Mouse (Mus musculus) limb, embryonic 14.5 days (tissue): ENCODE measurements around the gene Gtpbp3. TPM values are rescaled to one million over a fixed set of nuclear protein-coding genes. Genes with fewer than 3 reads are reported as not detected.

Experiments
- ATAC-seq: fragments of 200-750 bp; cut with Nextera tagmentation; 2 replicates; pipeline ENCODE4 v1.8.0; 2017; ENCODE audit warnings: low read depth, moderate number of reproducible peaks, moderate TSS enrichment; ENCODE audit not compliant: low FRiP score
- DNase-seq: peaks from one replicate; pipeline ENCODE4 v3.0.0-alpha.2; 2015; ENCODE audit warnings: low spot score
- H3K27ac ChIP-seq: fragments of 300-500 bp; sonication (generic); replicated peaks from 2 replicates; pipeline ENCODE4 v1.5.1; 2014; ENCODE audit warnings: low read depth, mild to moderate bottlenecking, low read length, moderate library complexity, mixed read lengths
- H3K27me3 ChIP-seq: fragments of 300-500 bp; sonication (generic); 2 replicates; pipeline ENCODE4 v1.6.1; 2014; ENCODE audit warnings: low read length, mixed read lengths; ENCODE audit not compliant: control insufficient read depth, insufficient read depth
- H3K36me3 ChIP-seq: fragments of 300-500 bp; sonication (generic); 2 replicates; pipeline ENCODE4 v1.6.1; 2014; ENCODE audit warnings: mild to moderate bottlenecking, low read length, moderate library complexity, mixed read lengths; ENCODE audit not compliant: control insufficient read depth, insufficient read depth
- H3K4me1 ChIP-seq: fragments of 300-500 bp; sonication (generic); 2 replicates; pipeline ENCODE4 v1.6.1; 2014; ENCODE audit warnings: antibody characterized with exemption, low read length, mixed read lengths; ENCODE audit not compliant: control insufficient read depth, insufficient read depth
- H3K4me2 ChIP-seq: fragments of 300-500 bp; sonication (generic); replicated peaks from 2 replicates; pipeline ENCODE4 v1.6.1; 2014; ENCODE audit warnings: low read depth, mild to moderate bottlenecking, low read length, moderate library complexity; ENCODE audit not compliant: severe bottlenecking
- H3K4me3 ChIP-seq: fragments of 300-500 bp; sonication (generic); replicated peaks from 2 replicates; pipeline ENCODE4 v1.5.1; 2014; ENCODE audit warnings: low read length
- H3K9ac ChIP-seq: fragments of 300-500 bp; sonication (generic); 2 replicates; pipeline ENCODE4 v1.6.1; 2014; ENCODE audit warnings: mild to moderate bottlenecking, low read depth, low read length, moderate library complexity; ENCODE audit not compliant: severe bottlenecking
- H3K9me3 ChIP-seq: fragments of 300-500 bp; sonication (generic); 2 replicates; pipeline ENCODE4 v1.6.1; 2016; ENCODE audit warnings: low read length; ENCODE audit not compliant: control insufficient read depth
- POLR2A ChIP-seq: fragments of 200-500 bp; IDR thresholded peaks from 2 replicates; pipeline ENCODE4 v1.8.0; 2012; ENCODE audit warnings: inconsistent platforms, mild to moderate bottlenecking, moderate library complexity, borderline replicate concordance; ENCODE audit not compliant: insufficient read depth, insufficient read length; ENCODE audit errors: extremely low read depth
- WGBS: fragments of 180-500 bp; shearing (Covaris S2); extraction: QIAGEN DNeasy Blood & Tissue Kit; methylation state at CpG from one replicate; pipeline ENCODE4 v1.1.7; 2014; 5-methylcytosine and 5-hydroxymethylcytosine counted together
- polyA plus RNA-seq, 2 experiments: library from polyadenylated mRNA; depleted of rRNA in 1 of 2; stranded (reverse) in 1 of 2; unstranded in 1 of 2; fragments of >200 nt; fragmentation: Nextera tagmentation in 1 of 2; extraction: Ambion mirVana in 1 of 2; gene quantifications; 2 replicates each; pipeline versions ENCODE4 v1.2.1 to v1.2.3; 2012 to 2014

Gtpbp3 gene
- polyA plus RNA-seq, 2 experiments, result 5.9 to 41.6 TPM

GRCm38 (mm10) chr8:71468916-71469315 is 19.0 kb upstream of the Gtpbp3 start, which contains the start of gene Dda1:
TSS of gene Dda1 (plus strand) at chr8:71469199.
- peak within 1 kb of the TSS; percentile 79 for H3K4me3 ChIP-seq
- no peaks in the 10 kb centered on the region for H3K27me3 ChIP-seq
- peak within 1 kb of the TSS; percentile 92 for H3K4me2 ChIP-seq
- H3K4me1 ChIP-seq, result peaks cover 12% of the 10 kb centered on the region
- peak; percentile 98 for DNase-seq
- WGBS, result 1% methylated on average over 18 of the region's 52 CpGs
- peaks cover 29% of the 10 kb centered on the region for H3K36me3 ChIP-seq
- H3K9me3 ChIP-seq, result no peaks in the 10 kb centered on the region
- H3K27ac ChIP-seq, result no peak within 1 kb of the TSS; the same call in 1 of the 2 replicates
- H3K9ac ChIP-seq, result peak within 1 kb of the TSS; percentile 69
- ATAC-seq, result peak; percentile 91
- TF ChIP-seq POLR2A, result no peak

- peaks cover 34% of the 10 kb centered on the region for H3K36me3 ChIP-seq
- no peak overlapping the region; the same call in 1 of the 2 replicates for H3K27ac ChIP-seq
- H3K4me1 ChIP-seq, result peaks cover 7% of the 10 kb centered on the region; the same call in 1 of the 2 replicates
- DNase-seq (peak; percentile 71), ATAC-seq (peak; percentile 12)
- WGBS, result 0% methylated on average over 20 of the region's 24 CpGs
- no peaks in the 10 kb centered on the region for H3K27me3 ChIP-seq
- peak overlapping the region; percentile 69 for H3K9ac ChIP-seq
- peak overlapping the region; percentile 79 for H3K4me3 ChIP-seq
- no peak for TF ChIP-seq POLR2A
- H3K4me2 ChIP-seq, result peak overlapping the region; percentile 92
- H3K9me3 ChIP-seq, result no peaks in the 10 kb centered on the region
These were observed 18.5 kb upstream of the Gtpbp3 start for GRCm38 (mm10) chr8:71469411-71469810.

GRCm38 (mm10) chr8:71470146-71470912 is 17.6 kb upstream of the Gtpbp3 start:
- no peak for TF ChIP-seq POLR2A
- H3K27me3 ChIP-seq, result no peaks in the 10 kb centered on the region
- H3K4me1 ChIP-seq, result peaks cover 7% of the 10 kb centered on the region; the same call in 1 of the 2 replicates
- DNase-seq (no peak), ATAC-seq (no peak)
- H3K9me3 ChIP-seq, result no peaks in the 10 kb centered on the region
- peaks cover 43% of the 10 kb centered on the region for H3K36me3 ChIP-seq
- 83% methylated on average over 3 of the region's 3 CpGs for WGBS
- H3K4me2 ChIP-seq, result peak overlapping the region; percentile 92
- H3K9ac ChIP-seq, result peak overlapping the region; percentile 69
- no peak overlapping the region for H3K27ac ChIP-seq
- peak overlapping the region; percentile 79 for H3K4me3 ChIP-seq

DNA sequence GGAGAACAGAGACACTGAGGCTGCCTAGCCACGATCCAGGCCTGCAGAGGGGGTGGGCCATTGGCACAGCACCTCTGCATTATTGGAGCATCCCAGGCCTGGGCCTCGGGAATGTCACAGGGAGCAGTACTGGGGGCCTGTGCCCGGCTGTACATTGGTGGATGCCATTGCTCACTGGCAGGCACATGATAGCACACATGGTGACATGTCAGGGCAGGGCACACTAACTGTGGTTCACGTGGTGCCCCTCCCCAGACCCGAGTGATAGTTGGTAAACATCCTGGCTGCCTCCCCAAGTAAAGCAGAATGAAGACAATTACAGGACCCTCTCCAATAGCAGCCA is 17.0 kb upstream of the Gtpbp3 start:
- no peaks in the 10 kb centered on the region for H3K9me3 ChIP-seq
- H3K4me2 ChIP-seq, result no peak overlapping the region
- H3K36me3 ChIP-seq, result peaks cover 46% of the 10 kb centered on the region
- no peak for TF ChIP-seq POLR2A
- no peak overlapping the region for H3K4me3 ChIP-seq
- peaks cover 6% of the 10 kb centered on the region for H3K4me1 ChIP-seq
- no peaks in the 10 kb centered on the region for H3K27me3 ChIP-seq
- H3K9ac ChIP-seq, result no peak overlapping the region
- ATAC-seq (no peak), DNase-seq (no peak)
- WGBS, result 74% methylated on average over 5 of the region's 5 CpGs
- no peak overlapping the region for H3K27ac ChIP-seq

- H3K4me1 ChIP-seq, result peaks cover 7% of the 10 kb centered on the region
- no peak overlapping the region for H3K4me3 ChIP-seq
- H3K9me3 ChIP-seq, result no peaks in the 10 kb centered on the region
- WGBS, result 92% methylated on average over 17 of the region's 17 CpGs
- DNase-seq (no peak), ATAC-seq (no peak)
- TF ChIP-seq POLR2A, result no peak
- H3K4me2 ChIP-seq, result no peak overlapping the region
- peaks cover 46% of the 10 kb centered on the region for H3K36me3 ChIP-seq
- H3K27me3 ChIP-seq, result no peaks in the 10 kb centered on the region
- no peak overlapping the region for H3K27ac ChIP-seq
- H3K9ac ChIP-seq, result no peak overlapping the region
These were observed 16.0 kb upstream of the Gtpbp3 start for GRCm38 (mm10) chr8:71471861-71472260.
